Mouse (Mus musculus): Measurements from ENCODE around the gene B430218F22Rik. TPM values are rescaled to one million over a fixed set of nuclear protein-coding genes. Genes with fewer than 3 reads are reported as not detected.

The B430218F22Rik gene
- polyA plus RNA-seq, 1 experiment: 0.27 TPM

- no peak overlapping the region for H3K4me3 ChIP-seq (ENCODE audit: low read depth, low read length)
- WGBS: 69% methylated on average over 1 of the region's 1 CpGs
- no peak for TF ChIP-seq CTCF (IDR thresholded peaks at IDR 0.05; ENCODE audit: extremely low read depth, insufficient read length, insufficient replicate concordance, low read depth, low read length)
- TF ChIP-seq POLR2A (IDR thresholded peaks at IDR 0.05; ENCODE audit: low read depth, low read length): no peak
- H3K27me3 ChIP-seq (ENCODE audit: control insufficient read depth, insufficient read depth, low read length): no peaks in the 10 kb centered on the region
- H3K27ac ChIP-seq (ENCODE audit: insufficient read depth, low read depth, low read length): no peak overlapping the region
- no peaks in the 10 kb centered on the region for H3K4me1 ChIP-seq (ENCODE audit: control insufficient read depth, insufficient read depth, insufficient read length, low read length)
- H3K36me3 ChIP-seq (ENCODE audit: control insufficient read depth, insufficient read depth, low read length): no peaks in the 10 kb centered on the region
Measured at GRCm38 (mm10) chr13:118420408-118420807, 34.0 kb downstream of the B430218F22Rik start.

- Histone ChIP-seq H3K36me3 (ENCODE audit: control insufficient read depth, insufficient read depth, low read length) (no peaks in the 10 kb centered on the region), H3K4me3 (ENCODE audit: low read depth, low read length) (no peak overlapping the region), H3K27me3 (ENCODE audit: control insufficient read depth, insufficient read depth, low read length) (no peaks in the 10 kb centered on the region), H3K4me1 (ENCODE audit: control insufficient read depth, insufficient read depth, insufficient read length, low read length) (no peaks in the 10 kb centered on the region), H3K27ac (ENCODE audit: insufficient read depth, low read depth, low read length) (no peak overlapping the region)
- TF ChIP-seq POLR2A (IDR thresholded peaks at IDR 0.05; ENCODE audit: low read depth, low read length): no peak
- 46% methylated on average over 1 of the region's 1 CpGs for WGBS
Measured at GRCm38 (mm10) chr13:118420847-118421246, 34.4 kb downstream of the B430218F22Rik start.

Other genes starting within 250 kb of the B430218F22Rik start
- gene Mrps30, start 622 bp downstream of the B430218F22Rik start, polyA plus RNA-seq (2012; rRNA removed): 14.4 and 25.1 TPM in 2 replicates

Measured in small intestine, adult 2 months (tissue).